Comparison of ENCODE assay signal across 20 mouse cellular contexts in the genomic region with DNA sequence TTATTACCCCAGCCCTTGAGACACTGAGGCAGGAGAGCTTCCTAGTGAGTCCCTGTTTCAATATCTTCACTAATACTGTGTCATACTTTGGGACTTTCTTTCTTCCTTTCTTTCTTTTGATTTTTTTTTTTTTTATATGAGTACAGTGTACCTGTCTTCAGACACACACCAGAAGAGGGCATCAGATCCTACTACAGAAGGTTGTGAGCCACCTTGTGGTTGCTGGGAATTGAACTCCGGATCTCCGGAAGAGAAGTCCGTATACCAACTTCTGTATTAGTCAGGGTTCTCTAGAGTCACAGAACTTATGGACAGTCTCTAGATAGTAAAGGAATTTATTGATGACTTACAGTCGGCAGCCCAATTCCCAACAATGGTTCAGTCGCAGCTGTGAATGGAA. TPM values are rescaled to one million over a fixed set of nuclear protein-coding genes. Genes with fewer than 3 reads are reported as not detected.
DNase-seq lines count a peak whose midpoint lies in the region; ATAC-seq and TF ChIP-seq lines count a peak whose summit lies in the region.
"Not testable (repeated sequence)": the region's sequence is repeated elsewhere in the genome, so short reads cannot be mapped to it uniquely, and the experiment has no call there.
"Had no signal": no experiment of that assay in that cellular context is flagged by ENCODE, and none has a peak within 500 bp of the region (broad histone marks: within the 10 kb centered on the region; RNA-seq: fewer than 3 reads in every experiment).

No protein-coding gene starts in this region.

- TF ChIP-seq EP300 in lung, postnatal 0 days (IDR thresholded peaks at IDR 0.05): not testable (repeated sequence)

- H3K27ac ChIP-seq in intestine, postnatal 0 days (ENCODE audit: low read depth, low read length); layer of hippocampus, adult 2 months; lung, postnatal 0 days (ENCODE audit: low read length); midbrain, postnatal 0 days (ENCODE audit: low read depth, low read length): not testable (repeated sequence)

- H3K4me2 ChIP-seq in intestine, postnatal 0 days (replicated peaks; ENCODE audit: low read depth); lung, postnatal 0 days (replicated peaks; ENCODE audit: low read depth, low read length); midbrain, postnatal 0 days (ENCODE audit: low read depth, low read length, poor library complexity, severe bottlenecking): not testable (repeated sequence)

- H3K27me3 ChIP-seq in E14TG2a.4 (ENCODE audit: insufficient read depth, low read length); intestine, postnatal 0 days (replicated peaks; ENCODE audit: control insufficient read depth, insufficient read depth, low read length); lung, postnatal 0 days (replicated peaks; ENCODE audit: insufficient read depth, low read length): not testable (repeated sequence)
- peaks cover 35% of the 10 kb centered on the region; the same call in 1 of the 2 replicates for H3K27me3 ChIP-seq in midbrain, postnatal 0 days (ENCODE audit: insufficient read depth, low read length)

- H3K9ac ChIP-seq in intestine, postnatal 0 days (ENCODE audit: low read depth, low read length); lung, postnatal 0 days (replicated peaks; ENCODE audit: low read depth); midbrain, postnatal 0 days (replicated peaks; ENCODE audit: low read length, poor library complexity, severe bottlenecking): not testable (repeated sequence)

- peak; percentile 51 for DNase-seq in ES-CJ7 (ENCODE audit: low read depth, low spot score)
- peak; percentile 63 for DNase-seq in R1 (ENCODE audit: low read depth, low spot score)
- not testable (repeated sequence) for DNase-seq in layer of hippocampus, adult 2 months (ENCODE audit: low spot score in 2 of 2); lung, postnatal 0 days (ENCODE audit: low spot score); midbrain, postnatal 0 days (ENCODE audit: low spot score)

- not testable (repeated sequence) for H3K9me3 ChIP-seq in E14TG2a.4 (ENCODE audit: low read length); intestine, postnatal 0 days (ENCODE audit: control insufficient read depth); lung, postnatal 0 days (ENCODE audit: low read length); midbrain, postnatal 0 days (ENCODE audit: low read length)

- H3K4me3 ChIP-seq in E14TG2a.4 (replicated peaks; ENCODE audit: low read length): peak overlapping the region; percentile 99
- not testable (repeated sequence) for H3K4me3 ChIP-seq in intestine, postnatal 0 days (ENCODE audit: low read depth, low read length); layer of hippocampus, adult 2 months; lung, postnatal 0 days (ENCODE audit: low read depth, low read length); midbrain, postnatal 0 days (ENCODE audit: low read depth, low read length)

- WGBS in intestine, postnatal 0 days: 60% methylated on average over 4 of the region's 5 CpGs
- WGBS in lung, postnatal 0 days: 57% methylated on average over 4 of the region's 5 CpGs
- WGBS in midbrain, postnatal 0 days: 67% methylated on average over 5 of the region's 5 CpGs

- ATAC-seq in intestine, postnatal 0 days; lung, postnatal 0 days; midbrain, postnatal 0 days (ENCODE audit: low FRiP score): not testable (repeated sequence)

- TF ChIP-seq CTCF in E14TG2a.4 (conservative IDR thresholded peaks at IDR 0.05; ENCODE audit: low read length): not testable (repeated sequence)
- TF ChIP-seq CTCF in intestine, postnatal 0 days (IDR thresholded peaks at IDR 0.05; ENCODE audit: low read depth): peak; percentile 35
- peak; percentile 45 for TF ChIP-seq CTCF in layer of hippocampus, adult 2 months (conservative IDR thresholded peaks at IDR 0.05)
- 0 out of 2 replicates have a peak, but pooled peaks have one; percentile 10 for TF ChIP-seq CTCF in lung, postnatal 0 days (IDR thresholded peaks at IDR 0.05)
- TF ChIP-seq CTCF in midbrain, postnatal 0 days (IDR thresholded peaks at IDR 0.05): peak; percentile 47

- H3K4me1 ChIP-seq in E14TG2a.4 (replicated peaks; ENCODE audit: low read depth, low read length): peaks cover 60% of the 10 kb centered on the region
- H3K4me1 ChIP-seq in intestine, postnatal 0 days (replicated peaks; ENCODE audit: control insufficient read depth, insufficient read depth, low read length); lung, postnatal 0 days (ENCODE audit: insufficient read depth, low read depth, low read length); midbrain, postnatal 0 days (ENCODE audit: insufficient read depth, low read length): not testable (repeated sequence)

- peaks cover 65% of the 10 kb centered on the region for H3K36me3 ChIP-seq in E14TG2a.4 (ENCODE audit: insufficient read depth, low read length)
- H3K36me3 ChIP-seq in intestine, postnatal 0 days (ENCODE audit: control insufficient read depth, insufficient read depth); lung, postnatal 0 days (ENCODE audit: insufficient read depth, low read length); midbrain, postnatal 0 days (ENCODE audit: insufficient read depth, low read length): not testable (repeated sequence)

RNA-seq across cellular contexts. Expression of gene Pou5f1, which starts 2.5 kb away (rescaled TPM):
- polyA plus RNA-seq in intestine, postnatal 0 days (2015; fragmentation: Nextera tagmentation; extraction: Ambion mirVana): not detected in 2 replicates
- under 1 TPM in 1 of 2 experiments, not detected in 1; 0.52 TPM for total RNA-seq in layer of hippocampus, adult 2 months (2021)
- polyA plus RNA-seq in lung, postnatal 0 days (2015; fragmentation: Nextera tagmentation; extraction: Ambion mirVana): 0.13 TPM in 1 of 2 replicates, not detected in the other
- total RNA-seq in midbrain, postnatal 0 days (2014; rRNA removed): not detected in 2 replicates
- polyA plus RNA-seq in midbrain, postnatal 0 days (2015; fragmentation: Nextera tagmentation; extraction: Ambion mirVana): not detected in 2 replicates
- total RNA-seq: adrenal gland, adult 2 months; common myeloid progenitor, adult 5-6 weeks had no signal
- polyA plus RNA-seq: adrenal gland, adult 2 months; brain, embryonic 14.5 days; C2C12; embryonic facial prominence, embryonic 11.5 days; embryonic facial prominence, embryonic 13.5 days; embryonic facial prominence, embryonic 15.5 days; forebrain, embryonic 14.5 days; forebrain, embryonic 16.5 days; G1E; Patski had no signal

RNA-seq across cellular contexts. Expression of gene Tcf19, which starts 8.3 kb away (rescaled TPM):
- 23.0 and 24.2 TPM in 2 replicates for polyA plus RNA-seq in intestine, postnatal 0 days (2015; fragmentation: Nextera tagmentation; extraction: Ambion mirVana)
- total RNA-seq in layer of hippocampus, adult 2 months (2021): 1 to 10 TPM; 4.7 to 7.2 TPM
- 14.2 and 17.4 TPM in 2 replicates for polyA plus RNA-seq in lung, postnatal 0 days (2015; fragmentation: Nextera tagmentation; extraction: Ambion mirVana)
- total RNA-seq in midbrain, postnatal 0 days (2014; rRNA removed): 9.2 and 10.3 TPM in 2 replicates
- 4.5 and 4.7 TPM in 2 replicates for polyA plus RNA-seq in midbrain, postnatal 0 days (2015; fragmentation: Nextera tagmentation; extraction: Ambion mirVana)

RNA-seq across cellular contexts. Expression of gene Cchcr1, which starts 8.6 kb away (rescaled TPM):
- polyA plus RNA-seq in intestine, postnatal 0 days (2015; fragmentation: Nextera tagmentation; extraction: Ambion mirVana): 4.8 and 5.0 TPM in 2 replicates
- 10 to 100 TPM; 11.0 to 12.6 TPM for total RNA-seq in layer of hippocampus, adult 2 months (2021)
- polyA plus RNA-seq in lung, postnatal 0 days (2015; fragmentation: Nextera tagmentation; extraction: Ambion mirVana): 5.1 and 5.9 TPM in 2 replicates
- total RNA-seq in midbrain, postnatal 0 days (2014; rRNA removed): 3.5 and 4.0 TPM in 2 replicates
- 1.9 and 2.1 TPM in 2 replicates for polyA plus RNA-seq in midbrain, postnatal 0 days (2015; fragmentation: Nextera tagmentation; extraction: Ambion mirVana)

RNA-seq across cellular contexts. Expression of gene Psors1c2, which starts 24.7 kb away (rescaled TPM):
- polyA plus RNA-seq in intestine, postnatal 0 days (2015; fragmentation: Nextera tagmentation; extraction: Ambion mirVana): not detected in 2 replicates
- total RNA-seq in layer of hippocampus, adult 2 months (2021): 1 to 10 TPM in 1 of 2 experiments, under 1 TPM in 1; 0.59 to 1.1 TPM
- polyA plus RNA-seq in lung, postnatal 0 days (2015; fragmentation: Nextera tagmentation; extraction: Ambion mirVana): not detected in 2 replicates
- total RNA-seq in midbrain, postnatal 0 days (2014; rRNA removed): not detected in 2 replicates
- polyA plus RNA-seq in midbrain, postnatal 0 days (2015; fragmentation: Nextera tagmentation; extraction: Ambion mirVana): 0.43 TPM in 1 of 2 replicates, not detected in the other
- total RNA-seq: adrenal gland, adult 2 months; adrenal gland, postnatal 10 days; adrenal gland, postnatal 25 days; common myeloid progenitor, adult 5-6 weeks had no signal
- polyA plus RNA-seq: adrenal gland, adult 2 months had no signal

RNA-seq across cellular contexts. Expression of gene H2-Q10, which starts 38.4 kb away (rescaled TPM):
- 102 and 110 TPM in 2 replicates for polyA plus RNA-seq in intestine, postnatal 0 days (2015; fragmentation: Nextera tagmentation; extraction: Ambion mirVana)
- under 1 TPM; 0.12 to 0.15 TPM for total RNA-seq in layer of hippocampus, adult 2 months (2021)
- 1.5 and 2.0 TPM in 2 replicates for polyA plus RNA-seq in lung, postnatal 0 days (2015; fragmentation: Nextera tagmentation; extraction: Ambion mirVana)
- 0.42 TPM in 1 of 2 replicates, not detected in the other for total RNA-seq in midbrain, postnatal 0 days (2014; rRNA removed)
- polyA plus RNA-seq in midbrain, postnatal 0 days (2015; fragmentation: Nextera tagmentation; extraction: Ambion mirVana): 0.47 and 0.62 TPM in 2 replicates
- polyA plus RNA-seq: G1E had no signal
